Mouse (Mus musculus): Measurements from ENCODE around the gene Nosip. TPM values are rescaled to one million over a fixed set of nuclear protein-coding genes. Genes with fewer than 3 reads are reported as not detected.

The Nosip gene
- polyA plus RNA-seq, 1 experiment, result 115 TPM

DNA sequence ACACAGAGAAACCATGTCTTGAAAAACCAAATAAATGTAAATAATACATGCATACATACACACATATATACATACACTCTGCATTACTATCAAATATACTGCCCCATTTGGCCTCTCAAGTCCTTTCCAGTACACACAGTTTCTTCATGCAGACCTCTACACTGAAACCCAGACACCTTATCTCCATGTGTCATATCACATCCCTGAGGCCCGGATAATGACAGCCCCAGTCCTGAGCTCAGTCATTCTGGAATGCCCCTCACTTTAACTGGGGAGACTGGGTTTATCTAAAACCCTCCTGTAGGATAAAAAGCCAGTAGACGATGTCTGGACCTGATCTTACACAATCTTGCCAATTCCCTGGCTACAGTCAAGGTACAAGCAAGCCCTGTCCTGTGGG is 51.2 kb downstream of the Nosip start:
- Histone ChIP-seq H3K4me1 (ENCODE audit: control insufficient read depth, insufficient read depth, low read length) (no peaks in the 10 kb centered on the region; the same call in 1 of the 2 replicates), H3K27ac (ENCODE audit: control insufficient read depth, insufficient read depth, low read depth, low read length) (no peak overlapping the region), H3K36me3 (ENCODE audit: control insufficient read depth, insufficient read depth, low read length) (no peaks in the 10 kb centered on the region), H3K27me3 (ENCODE audit: control insufficient read depth, insufficient read depth, low read length) (no peaks in the 10 kb centered on the region), H3K4me3 (ENCODE audit: control insufficient read depth, low read depth, low read length) (no peak overlapping the region)
- no peak for TF ChIP-seq CTCF (IDR thresholded peaks at IDR 0.05; ENCODE audit: control insufficient read depth, insufficient read depth, insufficient replicate concordance, low read depth, low read length)

GRCm38 (mm10) chr7:45117566-45117965 is 55.3 kb downstream of the Nosip start:
- no peaks in the 10 kb centered on the region; the same call in none of the 2 replicates for H3K36me3 ChIP-seq (ENCODE audit: control insufficient read depth, insufficient read depth, low read length)
- no peaks in the 10 kb centered on the region for H3K27me3 ChIP-seq (ENCODE audit: control insufficient read depth, insufficient read depth, low read length)
- no peak overlapping the region for H3K27ac ChIP-seq (ENCODE audit: control insufficient read depth, insufficient read depth, low read depth, low read length)
- H3K4me3 ChIP-seq (ENCODE audit: control insufficient read depth, low read depth, low read length), result no peak overlapping the region
- TF ChIP-seq POLR2A (IDR thresholded peaks at IDR 0.05; ENCODE audit: control insufficient read depth, low read depth, low read length), result no peak
- TF ChIP-seq CTCF (IDR thresholded peaks at IDR 0.05; ENCODE audit: control insufficient read depth, insufficient read depth, insufficient replicate concordance, low read depth, low read length), result no peak
- no peaks in the 10 kb centered on the region; the same call in 1 of the 2 replicates for H3K4me1 ChIP-seq (ENCODE audit: control insufficient read depth, insufficient read depth, low read length)

- no peak overlapping the region for H3K4me3 ChIP-seq (ENCODE audit: control insufficient read depth, low read depth, low read length)
- no peak overlapping the region for H3K27ac ChIP-seq (ENCODE audit: control insufficient read depth, insufficient read depth, low read depth, low read length)
- no peaks in the 10 kb centered on the region; the same call in none of the 2 replicates for H3K36me3 ChIP-seq (ENCODE audit: control insufficient read depth, insufficient read depth, low read length)
- peaks cover 5% of the 10 kb centered on the region for H3K4me1 ChIP-seq (ENCODE audit: control insufficient read depth, insufficient read depth, low read length)
- H3K27me3 ChIP-seq (ENCODE audit: control insufficient read depth, insufficient read depth, low read length), result no peaks in the 10 kb centered on the region
- TF ChIP-seq CTCF (IDR thresholded peaks at IDR 0.05; ENCODE audit: control insufficient read depth, insufficient read depth, insufficient replicate concordance, low read depth, low read length) (no peak), POLR2A (IDR thresholded peaks at IDR 0.05; ENCODE audit: control insufficient read depth, low read depth, low read length) (no peak)
Observed at GRCm38 (mm10) chr7:45118336-45118735, 56.1 kb downstream of the Nosip start.

- Histone ChIP-seq H3K27me3 (ENCODE audit: control insufficient read depth, insufficient read depth, low read length) (no peaks in the 10 kb centered on the region), H3K4me3 (ENCODE audit: control insufficient read depth, low read depth, low read length) (no peak overlapping the region), H3K36me3 (ENCODE audit: control insufficient read depth, insufficient read depth, low read length) (no peaks in the 10 kb centered on the region; the same call in none of the 2 replicates), H3K27ac (ENCODE audit: control insufficient read depth, insufficient read depth, low read depth, low read length) (no peak overlapping the region), H3K4me1 (ENCODE audit: control insufficient read depth, insufficient read depth, low read length) (peaks cover 8% of the 10 kb centered on the region)
- TF ChIP-seq CTCF (IDR thresholded peaks at IDR 0.05; ENCODE audit: control insufficient read depth, insufficient read depth, insufficient replicate concordance, low read depth, low read length) (no peak), POLR2A (IDR thresholded peaks at IDR 0.05; ENCODE audit: control insufficient read depth, low read depth, low read length) (no peak)
Observed at GRCm38 (mm10) chr7:45119780-45120709, 57.8 kb downstream of the Nosip start.

GRCm38 (mm10) chr7:45121404-45121803 is 59.2 kb downstream of the Nosip start:
- H3K27me3 ChIP-seq (ENCODE audit: control insufficient read depth, insufficient read depth, low read length), result no peaks in the 10 kb centered on the region
- peaks cover 8% of the 10 kb centered on the region for H3K4me1 ChIP-seq (ENCODE audit: control insufficient read depth, insufficient read depth, low read length)
- no peak; the same call in 1 of the 2 replicates for TF ChIP-seq POLR2A (IDR thresholded peaks at IDR 0.05; ENCODE audit: control insufficient read depth, low read depth, low read length)
- TF ChIP-seq CTCF (IDR thresholded peaks at IDR 0.05; ENCODE audit: control insufficient read depth, insufficient read depth, insufficient replicate concordance, low read depth, low read length), result no peak
- no peaks in the 10 kb centered on the region; the same call in none of the 2 replicates for H3K36me3 ChIP-seq (ENCODE audit: control insufficient read depth, insufficient read depth, low read length)
- no peak overlapping the region for H3K27ac ChIP-seq (ENCODE audit: control insufficient read depth, insufficient read depth, low read depth, low read length)
- H3K4me3 ChIP-seq (ENCODE audit: control insufficient read depth, low read depth, low read length), result no peak overlapping the region

DNA sequence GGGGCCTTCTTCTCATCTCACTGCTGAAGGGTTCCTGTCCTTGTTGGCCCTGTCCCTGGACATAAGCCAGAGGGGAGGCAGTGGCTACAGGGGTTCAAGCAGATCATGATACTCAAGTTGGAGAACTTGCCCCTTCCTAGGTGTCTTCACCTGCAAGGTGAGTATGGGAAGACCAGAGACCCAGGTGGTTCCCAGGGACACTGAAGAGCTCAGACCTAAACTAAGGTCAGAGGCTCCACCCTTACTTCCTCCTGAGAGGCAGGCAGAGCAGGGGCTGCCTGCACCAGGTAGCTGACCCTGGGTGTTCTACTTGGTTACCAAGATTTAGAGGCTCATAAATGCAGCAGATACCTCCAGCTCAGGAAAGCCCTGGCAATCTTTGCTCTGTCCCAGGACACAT is 59.7 kb downstream of the Nosip start:
- TF ChIP-seq POLR2A (IDR thresholded peaks at IDR 0.05; ENCODE audit: control insufficient read depth, low read depth, low read length) (peak; percentile 4; the same call in 1 of the 2 replicates), CTCF (IDR thresholded peaks at IDR 0.05; ENCODE audit: control insufficient read depth, insufficient read depth, insufficient replicate concordance, low read depth, low read length) (no peak)
- Histone ChIP-seq H3K27ac (ENCODE audit: control insufficient read depth, insufficient read depth, low read depth, low read length) (no peak overlapping the region), H3K27me3 (ENCODE audit: control insufficient read depth, insufficient read depth, low read length) (no peaks in the 10 kb centered on the region), H3K36me3 (ENCODE audit: control insufficient read depth, insufficient read depth, low read length) (no peaks in the 10 kb centered on the region; the same call in none of the 2 replicates), H3K4me3 (ENCODE audit: control insufficient read depth, low read depth, low read length) (no peak overlapping the region), H3K4me1 (ENCODE audit: control insufficient read depth, insufficient read depth, low read length) (peaks cover 11% of the 10 kb centered on the region)

GRCm38 (mm10) chr7:45122561-45123185 is 60.4 kb downstream of the Nosip start:
- TF ChIP-seq CTCF (IDR thresholded peaks at IDR 0.05; ENCODE audit: control insufficient read depth, insufficient read depth, insufficient replicate concordance, low read depth, low read length), result no peak
- TF ChIP-seq POLR2A (IDR thresholded peaks at IDR 0.05; ENCODE audit: control insufficient read depth, low read depth, low read length), result no peak
- H3K27me3 ChIP-seq (ENCODE audit: control insufficient read depth, insufficient read depth, low read length), result no peaks in the 10 kb centered on the region
- no peaks in the 10 kb centered on the region; the same call in none of the 2 replicates for H3K36me3 ChIP-seq (ENCODE audit: control insufficient read depth, insufficient read depth, low read length)
- H3K27ac ChIP-seq (ENCODE audit: control insufficient read depth, insufficient read depth, low read depth, low read length), result no peak overlapping the region
- peaks cover 13% of the 10 kb centered on the region for H3K4me1 ChIP-seq (ENCODE audit: control insufficient read depth, insufficient read depth, low read length)
- H3K4me3 ChIP-seq (ENCODE audit: control insufficient read depth, low read depth, low read length), result peak overlapping the region; percentile 94
